Mouse (Mus musculus): ENCODE data around the gene Olfr878.

DNA sequence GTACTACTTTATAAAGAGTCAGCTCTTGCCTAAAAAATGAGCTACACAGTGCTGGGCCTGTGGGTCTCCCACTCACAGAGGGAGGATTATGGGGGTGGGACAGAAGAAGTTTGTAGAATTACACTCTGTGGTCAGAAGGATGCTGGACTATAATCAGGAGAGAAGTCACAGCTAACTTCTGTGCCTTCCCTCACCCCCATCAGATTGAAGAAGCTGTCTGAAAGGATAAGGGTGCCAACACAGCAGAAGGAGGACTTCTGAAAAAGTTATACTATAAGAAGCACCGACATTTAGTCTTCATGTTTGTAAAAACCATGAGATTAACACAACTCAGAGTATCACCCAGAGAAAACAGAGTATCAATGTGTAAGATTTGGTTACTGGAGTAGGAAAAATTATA lies 46.5 kb upstream of the Olfr878 start:
- TF ChIP-seq CTCF (IDR thresholded peaks at IDR 0.05; ENCODE audit: control insufficient read depth, insufficient read depth, insufficient read length) (no peak), MYOG (IDR thresholded peaks at IDR 0.05; ENCODE audit: control insufficient read depth, extremely low read depth, insufficient read length) (no peak), MAX (IDR thresholded peaks at IDR 0.05) (no peak), USF1 (IDR thresholded peaks at IDR 0.05; ENCODE audit: low read depth) (no peak), MYOD1 (IDR thresholded peaks at IDR 0.05; ENCODE audit: control insufficient read depth, insufficient read length, low read depth) (no peak), FOSL1 (IDR thresholded peaks at IDR 0.05; ENCODE audit: insufficient read depth, low read length, poor library complexity, severe bottlenecking) (no peak), CEBPB (IDR thresholded peaks at IDR 0.05; ENCODE audit: low read depth) (no peak)
